Mouse (Mus musculus) right cerebral cortex, adult 18-20 months (tissue): ENCODE measurements at regions not wholly inside any gene's neighbourhood (a gene's known extent, or its start where the extent isn't known, plus 50 kb on each side); places are given as distances from the start of the nearest gene placed in this dataset.
A peak's percentile ranks its signal among the peaks of the same experiment; 100 is the strongest.
"Not testable (repeated sequence)": the region's sequence is repeated elsewhere in the genome, so short reads cannot be mapped to it uniquely, and the experiment has no call there.

Source experiments
- DNase-seq: peaks from one replicate; pipeline ENCODE4 v3.0.0; 2022; ENCODE audit warnings: mixed read lengths

- DNase-seq = no peak
These were observed 165.5 kb upstream of the Stk26 start for GRCm38 (mm10) chrX:50675356-50675755.

- peak; percentile 44 for DNase-seq
These were observed 182.8 kb upstream of the Stk26 start for GRCm38 (mm10) chrX:50657835-50658565.

GRCm38 (mm10) chrX:50657180-50657834 is 183.5 kb upstream of the Stk26 start:
- DNase-seq = no peak

GRCm38 (mm10) chrX:50655380-50655779 is 185.5 kb upstream of the Stk26 start:
- DNase-seq = not testable (repeated sequence)

- DNase-seq = no peak
These were observed 199.5 kb upstream of the Stk26 start for GRCm38 (mm10) chrX:50641347-50641746.

GRCm38 (mm10) chrX:50635634-50636033 is 205.2 kb upstream of the Stk26 start:
- DNase-seq = no peak

GRCm38 (mm10) chrX:50634842-50635615 is 205.8 kb upstream of the Stk26 start:
- peak; percentile 90 for DNase-seq

- DNase-seq = no peak
These were observed 204.2 kb upstream of the Olfr1324 start for GRCm38 (mm10) chrX:50632536-50632935.

- no peak for DNase-seq
These were observed 197.0 kb upstream of the Olfr1324 start for GRCm38 (mm10) chrX:50625336-50625735.

GRCm38 (mm10) chrX:50622984-50623455 is 194.7 kb upstream of the Olfr1324 start:
- no peak for DNase-seq

GRCm38 (mm10) chrX:50620909-50621308 is 192.6 kb upstream of the Olfr1324 start:
- DNase-seq = no peak

GRCm38 (mm10) chrX:50619919-50620318 is 191.6 kb upstream of the Olfr1324 start:
- no peak for DNase-seq

GRCm38 (mm10) chrX:50618936-50619335 is 190.6 kb upstream of the Olfr1324 start:
- DNase-seq = no peak

- not testable (repeated sequence) for DNase-seq
These were observed 188.6 kb upstream of the Olfr1324 start for GRCm38 (mm10) chrX:50616920-50617319.

GRCm38 (mm10) chrX:50614874-50615273 is 186.6 kb upstream of the Olfr1324 start:
- DNase-seq = not testable (repeated sequence)

GRCm38 (mm10) chrX:50614367-50614766 is 186.1 kb upstream of the Olfr1324 start:
- DNase-seq = not testable (repeated sequence)

- no peak for DNase-seq
These were observed 183.7 kb upstream of the Olfr1324 start for GRCm38 (mm10) chrX:50611765-50612591.

GRCm38 (mm10) chrX:50608141-50608540 is 179.8 kb upstream of the Olfr1324 start:
- not testable (repeated sequence) for DNase-seq

- no peak for DNase-seq
These were observed 179.3 kb upstream of the Olfr1324 start for GRCm38 (mm10) chrX:50607636-50608035.

GRCm38 (mm10) chrX:50605517-50605916 is 177.2 kb upstream of the Olfr1324 start:
- not testable (repeated sequence) for DNase-seq

- not testable (repeated sequence) for DNase-seq
These were observed 176.7 kb upstream of the Olfr1324 start for GRCm38 (mm10) chrX:50604995-50605394.

- not testable (repeated sequence) for DNase-seq
These were observed 174.6 kb upstream of the Olfr1324 start for GRCm38 (mm10) chrX:50602881-50603280.
